Mouse (Mus musculus) lung, embryonic 16.5 days (tissue): Measurements from ENCODE around the gene Wdr4. TPM values are rescaled to one million over a fixed set of nuclear protein-coding genes. Genes with fewer than 3 reads are reported as not detected.

ENCODE experiments used
- ATAC-seq: fragments of 200-750 bp; cut with Nextera tagmentation; 2 replicates; pipeline ENCODE4 v1.8.0; 2017; ENCODE audit warnings: low read depth, mild to moderate bottlenecking, moderate library complexity
- H3K27ac ChIP-seq: fragments of 300-500 bp; sonication (generic); 2 replicates; pipeline ENCODE4 v1.5.1; 2014; ENCODE audit warnings: mild to moderate bottlenecking, control low read depth, low read length
- H3K27me3 ChIP-seq: fragments of 300-500 bp; sonication (generic); 2 replicates; pipeline ENCODE4 v1.6.1; 2014; ENCODE audit warnings: low read depth, low read length, mixed read lengths; ENCODE audit not compliant: control insufficient read depth, insufficient read depth
- H3K36me3 ChIP-seq: fragments of 300-500 bp; sonication (generic); 2 replicates; pipeline ENCODE4 v1.6.1; 2014; ENCODE audit warnings: low read length; ENCODE audit not compliant: control insufficient read depth, insufficient read depth
- H3K4me1 ChIP-seq: fragments of 300-500 bp; sonication (generic); replicated peaks from 2 replicates; pipeline ENCODE4 v1.6.1; 2014; ENCODE audit warnings: low read length, mixed read lengths; ENCODE audit not compliant: control insufficient read depth, insufficient read depth
- H3K4me2 ChIP-seq: fragments of 300-500 bp; sonication (generic); 2 replicates; pipeline ENCODE4 v1.6.1; 2014; ENCODE audit warnings: low read depth, low read length, control low read depth
- H3K4me3 ChIP-seq: fragments of 300-500 bp; sonication (generic); 2 replicates; pipeline ENCODE4 v1.5.1; 2014; ENCODE audit warnings: mild to moderate bottlenecking, low read length, control low read depth
- H3K9ac ChIP-seq: fragments of 300-500 bp; sonication (generic); 2 replicates; pipeline ENCODE4 v1.6.1; 2014; ENCODE audit warnings: low read length, control low read depth
- H3K9me3 ChIP-seq: fragments of 300-500 bp; sonication (generic); 2 replicates; pipeline ENCODE4 v1.6.1; 2016; ENCODE audit warnings: low read length; ENCODE audit not compliant: control insufficient read depth
- WGBS: fragments of 180-500 bp; shearing (Covaris S2); extraction: QIAGEN DNeasy Blood & Tissue Kit; methylation state at CpG from one replicate; pipeline ENCODE4 v1.1.7; 2014; 5-methylcytosine and 5-hydroxymethylcytosine counted together
- polyA plus RNA-seq: library from polyadenylated mRNA; unstranded; fragments of >200 nt; fragmentation: Nextera tagmentation; extraction: Ambion mirVana; gene quantifications from 2 replicates; pipeline ENCODE4 v1.2.1, GENCODE M21; 2015

Wdr4 gene
- polyA plus RNA-seq, 1 experiment from 2014 or later, result 28.6 TPM

DNA sequence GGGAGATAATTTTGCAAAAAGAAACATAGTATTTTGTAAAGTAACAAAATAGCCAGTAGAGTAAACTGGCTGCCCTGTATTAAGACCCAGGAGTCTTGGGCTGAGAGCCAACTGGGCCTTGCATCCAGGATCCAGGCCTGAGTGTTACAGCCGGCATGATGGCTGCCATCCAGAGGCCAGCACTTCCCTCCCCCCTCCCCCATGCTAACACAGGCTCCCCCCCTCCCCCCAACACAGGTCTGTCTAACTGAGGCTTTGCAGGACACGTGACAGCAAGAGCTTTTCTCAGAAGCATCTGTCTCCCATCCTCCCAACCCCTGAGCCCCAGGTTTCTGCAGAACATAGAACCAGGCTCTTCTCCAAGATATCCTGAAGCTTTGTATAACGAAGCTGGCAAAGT, 1.1 kb upstream of the Wdr4 start:
- H3K27me3 ChIP-seq, result no peaks in the 10 kb centered on the region
- peak; percentile 18; the same call in 1 of the 2 replicates for ATAC-seq
- WGBS, result 8% methylated on average over 3 of the region's 3 CpGs

GRCm38 (mm10) chr17:31519344-31519945, 335 bp downstream of the Wdr4 start:
- Histone ChIP-seq H3K4me2 (peak overlapping the region; percentile 82), H3K4me1 (peaks cover 10% of the 10 kb centered on the region), H3K36me3 (peaks cover 10% of the 10 kb centered on the region), H3K4me3 (peak overlapping the region; percentile 62), H3K9me3 (no peaks in the 10 kb centered on the region), H3K9ac (peak overlapping the region; percentile 47; the same call in 1 of the 2 replicates), H3K27me3 (no peaks in the 10 kb centered on the region), H3K27ac (peak overlapping the region; percentile 48; the same call in 1 of the 2 replicates)
- WGBS, result 4% methylated on average over 7 of the region's 7 CpGs
- ATAC-seq, result peak; percentile 47; the same call in 1 of the 2 replicates

More for the DNA sequence above, 1.1 kb upstream of the Wdr4 start:
- Histone ChIP-seq H3K9me3 (no peaks in the 10 kb centered on the region), H3K9ac (peak overlapping the region; percentile 70), H3K36me3 (peaks cover 10% of the 10 kb centered on the region), H3K4me3 (peak overlapping the region; percentile 62), H3K4me1 (peaks cover 14% of the 10 kb centered on the region), H3K27ac (peak overlapping the region; percentile 66), H3K4me2 (peak overlapping the region; percentile 82)

DNA sequence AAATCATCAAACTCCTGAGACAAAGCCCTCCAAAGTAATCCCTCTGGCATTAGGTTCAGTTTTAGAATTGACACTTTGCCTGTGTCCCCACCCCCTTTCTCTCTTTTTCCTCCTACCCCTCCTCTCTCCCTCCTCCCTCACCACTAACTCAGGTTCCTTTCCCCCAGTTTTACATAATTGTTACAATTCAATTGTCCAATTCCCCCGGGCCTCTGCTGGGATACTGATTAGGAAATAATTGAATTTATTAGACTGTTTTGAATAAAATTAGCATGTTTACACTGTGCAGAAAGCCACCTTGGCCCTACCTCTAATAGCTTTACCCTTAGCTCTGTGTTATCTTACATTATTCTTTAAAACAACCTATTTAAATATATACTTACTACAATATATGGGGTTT, 5.1 kb downstream of the Wdr4 start:
- ATAC-seq, result no peak
- no peak overlapping the region for H3K4me2 ChIP-seq
- peaks cover 6% of the 10 kb centered on the region for H3K4me1 ChIP-seq
- no peak overlapping the region for H3K9ac ChIP-seq
- H3K36me3 ChIP-seq, result no peaks in the 10 kb centered on the region
- WGBS, result 76% methylated on average over 1 of the region's 1 CpGs
- no peak overlapping the region for H3K27ac ChIP-seq
- H3K9me3 ChIP-seq, result no peaks in the 10 kb centered on the region
- no peaks in the 10 kb centered on the region for H3K27me3 ChIP-seq
- H3K4me3 ChIP-seq, result no peak overlapping the region

DNA sequence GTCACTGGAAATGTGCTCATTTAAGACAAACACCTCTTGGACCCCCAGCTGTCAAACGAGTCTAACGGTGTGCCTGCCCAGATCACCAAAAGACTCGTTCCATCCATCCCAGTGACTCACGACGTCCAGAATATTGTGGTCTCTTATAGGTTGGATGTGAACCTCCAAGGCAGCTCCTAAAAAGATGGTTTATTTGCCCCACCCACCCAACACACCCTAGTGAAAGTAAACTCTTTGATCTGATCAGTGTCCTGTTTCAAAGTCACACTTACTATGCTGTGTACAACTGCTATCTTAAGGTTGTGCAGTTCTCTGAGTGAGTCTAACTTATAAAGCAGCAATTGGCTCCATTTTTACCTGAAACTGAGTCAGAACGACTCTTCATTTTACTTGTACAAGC, 7.2 kb downstream of the Wdr4 start:
- Histone ChIP-seq H3K27ac (peak overlapping the region; percentile 36; the same call in 1 of the 2 replicates), H3K27me3 (no peaks in the 10 kb centered on the region), H3K4me2 (peak overlapping the region; percentile 84), H3K9me3 (no peaks in the 10 kb centered on the region), H3K4me3 (peak overlapping the region; percentile 91), H3K4me1 (peaks cover 6% of the 10 kb centered on the region), H3K36me3 (peaks cover 9% of the 10 kb centered on the region; the same call in 1 of the 2 replicates), H3K9ac (peak overlapping the region; percentile 83)
- WGBS, result 14% methylated on average over 6 of the region's 6 CpGs
- ATAC-seq, result peak; percentile 15; the same call in 1 of the 2 replicates

DNA sequence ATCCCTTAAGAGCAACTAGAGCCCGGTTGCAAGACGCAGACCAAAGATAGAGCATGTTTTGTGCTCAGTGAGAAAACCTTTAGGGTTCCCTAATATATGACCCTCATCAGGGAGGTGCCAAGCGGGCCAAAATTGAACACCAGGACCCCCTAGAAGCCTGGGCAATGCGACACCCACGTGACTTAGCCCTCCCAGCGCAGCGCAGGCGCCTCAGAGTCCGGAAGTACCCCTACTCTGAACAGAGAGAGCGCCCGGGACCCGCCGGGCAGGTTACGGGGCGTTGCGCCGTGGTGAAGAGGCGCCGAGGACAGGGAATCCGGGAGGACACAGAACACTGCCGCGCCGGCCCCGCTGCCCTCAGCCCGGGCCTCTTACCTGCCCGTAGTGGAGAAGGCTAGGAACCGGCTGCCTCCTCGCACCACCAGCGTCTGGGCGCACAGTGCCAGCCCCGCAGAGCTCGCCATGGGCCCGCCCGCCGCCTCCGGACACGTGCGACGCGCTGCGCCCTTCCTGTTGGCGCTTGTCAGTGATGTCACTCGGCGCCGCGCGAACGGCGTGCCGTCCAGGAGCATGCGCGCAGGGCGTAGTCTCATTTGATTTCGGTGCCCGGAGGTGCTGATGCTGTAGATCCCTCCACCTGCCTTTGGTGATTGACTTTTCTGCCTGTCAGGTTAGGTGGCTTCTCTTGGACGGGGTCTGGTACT, 7.8 kb downstream of the Wdr4 start:
- peak overlapping the region; percentile 84 for H3K4me2 ChIP-seq
- H3K9ac ChIP-seq, result peak overlapping the region; percentile 83
- H3K9me3 ChIP-seq, result no peaks in the 10 kb centered on the region
- H3K27ac ChIP-seq, result peak overlapping the region; percentile 77
- ATAC-seq, result peak; percentile 96
- H3K36me3 ChIP-seq, result peaks cover 12% of the 10 kb centered on the region; the same call in 1 of the 2 replicates
- WGBS, result under 1% methylated on average over 55 of the region's 56 CpGs
- H3K4me1 ChIP-seq, result peaks cover 6% of the 10 kb centered on the region
- H3K4me3 ChIP-seq, result peak overlapping the region; percentile 91
- no peaks in the 10 kb centered on the region for H3K27me3 ChIP-seq

GRCm38 (mm10) chr17:31510944-31511343, 8.8 kb downstream of the Wdr4 start:
- WGBS, result 93% methylated on average over 6 of the region's 6 CpGs

DNA sequence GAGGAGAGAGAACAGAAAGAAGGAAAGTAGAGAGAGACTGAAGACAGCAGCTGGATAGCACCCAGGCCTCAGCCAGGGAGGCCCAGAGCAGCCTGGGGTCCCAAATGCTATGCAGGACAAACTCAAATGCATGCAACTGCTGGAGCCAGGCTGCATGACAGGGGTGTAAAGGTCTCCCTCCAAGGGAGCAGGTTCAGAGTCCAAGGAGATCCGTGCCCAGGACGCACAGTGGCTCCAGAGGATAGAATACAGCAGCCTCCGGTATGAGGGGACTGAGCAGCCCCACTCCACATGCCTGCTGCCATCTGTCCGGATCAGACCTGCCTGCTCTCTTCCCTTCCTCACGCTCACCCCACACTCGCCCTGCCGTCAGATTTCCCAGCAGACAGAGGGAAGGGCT, 13.5 kb downstream of the Wdr4 start:
- no peaks in the 10 kb centered on the region for H3K27me3 ChIP-seq
- 72% methylated on average over 7 of the region's 7 CpGs for WGBS
- no peaks in the 10 kb centered on the region; the same call in 1 of the 2 replicates for H3K4me1 ChIP-seq
- H3K9me3 ChIP-seq, result no peaks in the 10 kb centered on the region
- H3K4me3 ChIP-seq, result no peak overlapping the region
- no peak overlapping the region for H3K9ac ChIP-seq
- peaks cover 26% of the 10 kb centered on the region for H3K36me3 ChIP-seq
- no peak overlapping the region for H3K27ac ChIP-seq
- H3K4me2 ChIP-seq, result no peak overlapping the region
- no peak for ATAC-seq

More at GRCm38 (mm10) chr17:31510944-31511343, 8.8 kb downstream of the Wdr4 start:
- H3K36me3 ChIP-seq, result peaks cover 12% of the 10 kb centered on the region; the same call in 1 of the 2 replicates
- H3K9ac ChIP-seq, result no peak overlapping the region
- H3K27me3 ChIP-seq, result no peaks in the 10 kb centered on the region
- peak overlapping the region; percentile 84; the same call in 1 of the 2 replicates for H3K4me2 ChIP-seq
- peaks cover 6% of the 10 kb centered on the region for H3K4me1 ChIP-seq
- H3K4me3 ChIP-seq, result peak overlapping the region; percentile 91
- no peak overlapping the region for H3K27ac ChIP-seq
- no peak for ATAC-seq
- no peaks in the 10 kb centered on the region for H3K9me3 ChIP-seq

GRCm38 (mm10) chr17:31505013-31505412, 14.8 kb downstream of the Wdr4 start:
- 88% methylated on average over 5 of the region's 5 CpGs for WGBS
- no peaks in the 10 kb centered on the region for H3K27me3 ChIP-seq
- ATAC-seq, result no peak
- no peaks in the 10 kb centered on the region for H3K4me1 ChIP-seq
- peaks cover 33% of the 10 kb centered on the region for H3K36me3 ChIP-seq
- H3K4me3 ChIP-seq, result no peak overlapping the region
- H3K27ac ChIP-seq, result no peak overlapping the region
- no peak overlapping the region for H3K4me2 ChIP-seq
- no peak overlapping the region for H3K9ac ChIP-seq
- no peaks in the 10 kb centered on the region for H3K9me3 ChIP-seq

- WGBS, result 84% methylated on average over 2 of the region's 2 CpGs
- no peak for ATAC-seq
Observed at GRCm38 (mm10) chr17:31503936-31504335, 15.8 kb downstream of the Wdr4 start.

More at GRCm38 (mm10) chr17:31503936-31504335, 15.8 kb downstream of the Wdr4 start:
- Histone ChIP-seq H3K27ac (no peak overlapping the region), H3K9me3 (no peaks in the 10 kb centered on the region), H3K36me3 (peaks cover 34% of the 10 kb centered on the region), H3K4me3 (no peak overlapping the region), H3K4me1 (no peaks in the 10 kb centered on the region), H3K4me2 (no peak overlapping the region), H3K9ac (no peak overlapping the region), H3K27me3 (no peaks in the 10 kb centered on the region)
